Mouse (Mus musculus) natural killer cell, adult 2 months (primary cell): ENCODE data around the gene Olfr543.
A peak's percentile ranks its signal among the peaks of the same experiment; 100 is the strongest.

Experiments used
- DNase-seq, 2 experiments: peaks; one replicate each; pipeline ENCODE4 v3.0.0; 2022; ENCODE audit warnings: low spot score in 2 of 2

The Olfr543 gene

GRCm38 (mm10) chr7:102476601-102477000, 4.9 kb downstream of the Olfr543 start:
- DNase-seq, result no peak

- no peak for DNase-seq
Measured at GRCm38 (mm10) chr7:102472675-102473074, 8.8 kb downstream of the Olfr543 start.

GRCm38 (mm10) chr7:102467566-102467965, 13.9 kb downstream of the Olfr543 start:
- DNase-seq, result no peak

DNA sequence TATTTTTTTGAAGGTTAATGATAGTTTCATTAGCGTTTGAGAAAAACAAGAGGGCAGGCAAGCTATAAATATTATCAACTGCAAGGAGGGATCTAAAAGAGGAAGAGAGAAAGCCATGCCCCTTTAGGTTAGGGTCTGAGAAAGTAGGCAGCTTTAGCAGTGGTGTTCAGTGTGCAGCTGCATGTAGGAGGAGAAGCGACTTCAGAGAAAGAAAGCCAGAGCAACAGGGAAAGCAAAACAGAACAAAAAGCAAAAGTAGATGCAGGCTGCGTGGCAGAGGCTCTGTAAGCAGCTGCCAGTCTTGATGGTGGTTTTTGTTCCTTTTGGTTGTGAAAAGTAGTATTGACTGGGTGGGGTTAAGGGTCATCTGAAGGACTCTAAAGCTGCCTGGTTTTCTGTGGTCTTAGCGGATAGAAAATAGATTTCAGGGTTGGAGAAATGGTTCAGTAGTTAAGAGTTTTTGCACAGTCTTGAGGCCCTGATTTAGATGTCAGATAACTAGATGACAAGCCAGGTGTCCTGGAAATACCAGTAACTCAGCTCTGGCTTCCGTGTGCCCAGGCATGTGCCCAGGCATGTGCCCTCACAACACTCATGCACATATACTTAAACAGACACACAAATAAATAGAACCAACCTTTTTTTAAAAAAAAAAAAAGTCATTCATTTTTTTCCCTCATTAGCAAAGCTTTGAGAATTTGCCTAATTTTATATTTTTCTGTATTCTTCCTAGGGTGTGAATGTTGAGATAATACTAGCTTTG, 22.7 kb downstream of the Olfr543 start:
- peak in 1 of 2 experiments; percentile 14 for DNase-seq

DNA sequence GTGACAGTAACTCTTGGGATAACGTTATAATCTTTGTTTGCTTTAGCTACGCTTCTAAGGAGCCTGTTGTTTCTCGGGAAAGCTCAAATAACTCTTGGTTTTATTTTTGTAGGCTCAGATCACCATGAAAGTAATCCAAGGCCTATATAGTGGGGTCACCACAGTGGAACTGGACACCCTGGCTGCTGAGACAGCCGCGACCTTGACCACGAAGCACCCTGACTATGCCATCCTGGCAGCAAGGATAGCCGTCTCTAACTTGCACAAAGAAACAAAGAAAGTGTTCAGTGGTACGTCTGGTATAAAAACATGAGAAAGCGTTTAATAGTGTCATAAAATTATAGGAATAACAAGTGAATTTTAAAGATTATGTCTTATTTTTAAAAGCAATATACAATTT, 35.0 kb downstream of the Olfr543 start:
- no peak for DNase-seq

DNA sequence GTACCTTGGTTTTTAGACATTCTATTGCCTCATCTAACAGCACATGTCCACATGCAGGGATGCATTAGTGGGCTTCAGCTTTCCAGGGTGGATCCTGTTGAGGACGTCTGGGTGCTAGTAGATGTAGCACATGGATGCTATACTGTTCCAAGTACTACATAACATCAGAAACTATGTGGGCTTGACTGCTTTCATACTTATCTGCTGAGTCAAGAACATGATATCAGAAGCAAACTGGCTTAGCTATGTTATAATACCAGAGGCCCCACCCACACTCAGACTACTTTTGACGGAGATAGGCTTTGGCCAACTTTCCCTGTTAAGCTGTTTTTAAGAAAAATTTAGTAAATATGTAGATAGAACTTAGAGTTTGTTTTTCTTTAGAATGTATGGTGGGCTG, 37.2 kb downstream of the Olfr543 start:
- no peak for DNase-seq

GRCm38 (mm10) chr7:102442432-102442831, 39.0 kb downstream of the Olfr543 start:
- DNase-seq, result no peak

- DNase-seq, result peak; percentile 86 to 90
Measured at GRCm38 (mm10) chr7:102441657-102442391, 39.7 kb downstream of the Olfr543 start, which contains the start of gene Rrm1. Gene Rrm1, plus strand, starts transcription at chr7:102441695.

DNA sequence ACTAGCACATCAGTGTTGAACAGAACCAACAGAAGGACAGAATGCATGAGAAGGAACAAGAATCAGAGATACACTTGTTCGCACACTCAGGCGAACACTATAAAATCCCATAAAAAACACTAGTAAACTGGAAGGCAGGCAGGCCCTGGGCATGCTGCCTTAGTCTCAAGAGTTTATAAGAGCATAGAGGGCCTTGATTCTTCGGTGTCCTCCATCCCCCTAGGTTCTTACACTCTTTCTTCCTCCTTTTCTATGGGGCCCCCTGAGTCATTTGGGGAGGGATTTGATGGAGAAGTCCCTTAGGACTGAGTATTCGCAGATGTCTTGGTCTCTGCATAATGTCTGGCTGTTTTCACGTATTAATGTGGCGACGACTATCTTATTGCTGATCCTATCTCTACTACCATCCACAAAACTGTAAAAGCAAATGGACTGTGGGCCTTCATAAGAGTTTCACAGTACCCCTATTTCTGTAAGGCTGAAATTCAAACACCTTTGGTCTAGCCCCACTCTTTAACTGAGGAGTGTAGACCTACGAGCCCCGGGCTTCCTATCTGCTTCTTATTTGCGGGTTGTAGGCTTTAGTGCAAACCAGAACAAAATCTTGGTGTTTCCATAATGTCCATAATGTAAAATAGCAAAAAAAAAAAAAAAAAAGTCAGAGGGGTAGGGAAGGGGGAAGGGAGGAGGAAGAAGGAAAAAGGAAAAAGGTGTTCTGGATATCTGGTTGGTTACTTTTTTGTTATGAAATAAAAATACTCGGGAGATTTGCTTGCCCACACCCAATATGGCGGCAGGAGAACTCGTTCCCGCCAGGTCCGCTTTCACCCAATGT, 40.4 kb downstream of the Olfr543 start:
- DNase-seq, result no peak

GRCm38 (mm10) chr7:102434344-102434743, 47.1 kb downstream of the Olfr543 start:
- DNase-seq, result no peak
